Mouse (Mus musculus): ENCODE measurements around the gene Fhod1. TPM values are rescaled to one million over a fixed set of nuclear protein-coding genes. Genes with fewer than 3 reads are reported as not detected.

Fhod1 gene
- total RNA-seq, 2 experiments from 2014 or later: 19.7 to 26.1 TPM

Small RNAs within 50 kb of the gene (microRNA-seq; reads per million reads assigned to microRNA genes)
- not detected for gene Gm27320
- 3,737 reads per million, percentile 90 among the genes with 10 or more reads in this experiment for gene Mir328

Other genes starting within 250 kb of the Fhod1 start
- gene Ces4a, start 216.2 kb downstream of the Fhod1 start, total RNA-seq (2021): not detected
- 10 to 100 TPM; 80.3 to 88.8 TPM for gene Cbfb, start 177.3 kb downstream of the Fhod1 start, total RNA-seq (2021)
- 10 to 100 TPM; 39.5 to 47.6 TPM for gene D230025D16Rik, start 122.8 kb downstream of the Fhod1 start, total RNA-seq (2021)
- 1 to 10 TPM; 1.3 to 1.9 TPM for gene B3gnt9, start 92.8 kb downstream of the Fhod1 start, total RNA-seq (2021)
- gene Tradd, start 83.3 kb downstream of the Fhod1 start, total RNA-seq (2021): 1 to 10 TPM; 2.8 to 3.3 TPM
- under 1 TPM; 0.55 to 0.71 TPM for gene Fbxl8, start 83.3 kb downstream of the Fhod1 start, total RNA-seq (2021)
- gene Hsf4, start 78.2 kb downstream of the Fhod1 start, total RNA-seq (2021): 10 to 100 TPM in 1 of 2 experiments, 1 to 10 TPM in 1; 9.8 to 11.1 TPM
- 10 to 100 TPM; 32.7 to 38.9 TPM for gene Nol3, start 71.8 kb downstream of the Fhod1 start, total RNA-seq (2021)
- gene 4931428F04Rik, start 58.1 kb downstream of the Fhod1 start, total RNA-seq (2021): under 1 TPM; 0.53 to 0.74 TPM
- gene Exoc3l, start 51.9 kb downstream of the Fhod1 start, total RNA-seq (2021): 1 to 10 TPM in 1 of 2 experiments, under 1 TPM in 1; 0.85 to 1.3 TPM
- gene E2f4, start 50.3 kb downstream of the Fhod1 start, total RNA-seq (2021): 10 to 100 TPM; 31.2 to 31.7 TPM
- gene Elmo3, start 42.4 kb downstream of the Fhod1 start, total RNA-seq (2021): 1 to 10 TPM; 1.3 to 2.2 TPM
- gene Lrrc29, start 21.7 kb downstream of the Fhod1 start, total RNA-seq (2021): 1 to 10 TPM in 1 of 2 experiments, under 1 TPM in 1; 0.89 to 1.4 TPM
- 10 to 100 TPM; 21.1 to 22.6 TPM for gene Tmem208, start 21.6 kb downstream of the Fhod1 start, total RNA-seq (2021)
- gene Slc9a5, start 890 bp upstream of the Fhod1 start, total RNA-seq (2021): under 1 TPM; 0.25 to 0.50 TPM
- under 1 TPM in 1 of 2 experiments, not detected in 1; 0.09 TPM for gene Plekhg4, start 25.3 kb upstream of the Fhod1 start, total RNA-seq (2021)
- gene Kctd19, start 65.5 kb upstream of the Fhod1 start, total RNA-seq (2021): under 1 TPM in 1 of 2 experiments, not detected in 1; 0.21 TPM
- under 1 TPM; 0.41 to 0.64 TPM for gene Lrrc36, start 65.6 kb upstream of the Fhod1 start, total RNA-seq (2021)
- gene Tppp3, start 123.6 kb upstream of the Fhod1 start, total RNA-seq (2021): 10 to 100 TPM; 47.9 to 56.7 TPM
- gene Zdhhc1, start 148.9 kb upstream of the Fhod1 start, total RNA-seq (2021): 10 to 100 TPM; 10.3 to 11.6 TPM
- under 1 TPM in 1 of 2 experiments, not detected in 1; 0.11 TPM for gene Hsd11b2, start 170.8 kb upstream of the Fhod1 start, total RNA-seq (2021)
- 10 to 100 TPM; 40.1 to 42.7 TPM for gene Atp6v0d1, start 218.1 kb upstream of the Fhod1 start, total RNA-seq (2021)

Measured in gastrocnemius, adult 18-20 months (tissue).